Mouse (Mus musculus) stomach, embryonic 15.5 days (tissue): ENCODE results near the gene Zdhhc5. TPM values are rescaled to one million over a fixed set of nuclear protein-coding genes. Genes with fewer than 3 reads are reported as not detected.
"Not testable (repeated sequence)": the region's sequence is repeated elsewhere in the genome, so short reads cannot be mapped to it uniquely, and the experiment has no call there.

Experiments used
- ATAC-seq: fragments of 200-750 bp; cut with Nextera tagmentation; 2 replicates; pipeline ENCODE4 v1.8.0; 2017; ENCODE audit warnings: low read depth, moderate number of reproducible peaks, moderate TSS enrichment; ENCODE audit not compliant: insufficient read depth, low FRiP score
- H3K27ac ChIP-seq: fragments of 300-500 bp; sonication (generic); 2 replicates; pipeline ENCODE4 v1.5.1; 2015; ENCODE audit warnings: mild to moderate bottlenecking, inconsistent platforms
- H3K27me3 ChIP-seq: fragments of 300-500 bp; sonication (generic); replicated peaks from 2 replicates; pipeline ENCODE4 v1.6.1; 2015; ENCODE audit warnings: inconsistent platforms
- H3K36me3 ChIP-seq: fragments of 300-500 bp; sonication (generic); 2 replicates; pipeline ENCODE4 v1.6.1; 2015; ENCODE audit warnings: inconsistent platforms
- H3K4me1 ChIP-seq: fragments of 300-500 bp; sonication (generic); 2 replicates; pipeline ENCODE4 v1.6.1; 2015; ENCODE audit warnings: inconsistent platforms
- H3K4me2 ChIP-seq: fragments of 300-500 bp; sonication (generic); 2 replicates; pipeline ENCODE4 v1.6.1; 2015; ENCODE audit warnings: mild to moderate bottlenecking, inconsistent platforms
- H3K4me3 ChIP-seq: fragments of 300-500 bp; sonication (generic); replicated peaks from 2 replicates; pipeline ENCODE4 v1.5.1; 2015; ENCODE audit warnings: inconsistent platforms
- H3K9ac ChIP-seq: fragments of 300-500 bp; sonication (generic); 2 replicates; pipeline ENCODE4 v1.6.1; 2015; ENCODE audit warnings: inconsistent platforms
- H3K9me3 ChIP-seq: fragments of 300-500 bp; sonication (generic); 2 replicates; pipeline ENCODE4 v1.6.1; 2016; ENCODE audit warnings: inconsistent platforms
- WGBS: fragments of 180-500 bp; shearing (Covaris S2); methylation state at CpG from one replicate; pipeline ENCODE4 v1.1.7; 2015; 5-methylcytosine and 5-hydroxymethylcytosine counted together
- polyA plus RNA-seq: library from polyadenylated mRNA; unstranded; fragments of >200 nt; fragmentation: Nextera tagmentation; extraction: Ambion mirVana; gene quantifications from 2 replicates; pipeline ENCODE4 v1.2.1, GENCODE M21; 2015

The Zdhhc5 gene
- polyA plus RNA-seq, 1 experiment from 2014 or later: 28.5 TPM

DNA sequence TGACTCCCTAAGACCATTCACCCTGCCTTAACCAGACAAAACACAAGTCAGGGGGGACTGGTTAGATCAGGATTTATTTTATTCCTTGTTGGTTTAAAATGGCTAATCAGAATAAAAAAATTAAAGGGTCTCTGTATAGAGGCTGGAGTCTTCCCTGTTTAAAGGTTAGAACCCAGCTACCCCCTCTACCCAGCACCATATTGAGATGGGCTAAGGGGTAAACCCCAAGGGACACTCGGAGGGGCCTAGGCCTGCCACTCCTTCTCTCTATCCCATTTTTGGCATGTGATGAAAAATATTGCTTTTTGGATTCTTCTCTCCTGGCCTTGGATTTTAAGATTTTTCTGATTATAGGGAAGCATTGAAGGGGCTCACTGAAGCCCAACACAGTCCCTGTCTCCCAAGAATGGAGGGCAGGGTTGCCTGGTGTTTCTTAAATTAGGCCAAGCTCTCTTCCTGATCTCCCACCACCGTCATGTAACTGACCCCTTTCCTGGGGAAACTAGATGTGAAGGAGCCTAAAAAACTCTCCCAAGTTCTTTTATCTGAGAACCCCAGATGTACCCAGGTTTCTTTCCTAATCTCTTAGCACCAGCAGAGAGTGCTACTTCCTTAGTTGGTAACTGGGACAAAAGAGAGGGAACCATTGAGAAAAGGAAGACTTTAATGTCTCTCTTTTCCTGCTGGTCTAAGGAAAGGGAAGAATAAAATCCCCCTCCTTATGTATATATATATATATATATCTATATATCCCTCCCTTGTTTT is 26.7 kb downstream of the Zdhhc5 start:
- Histone ChIP-seq H3K9ac (no peak overlapping the region), H3K27ac (no peak overlapping the region), H3K4me2 (no peak overlapping the region), H3K27me3 (no peaks in the 10 kb centered on the region), H3K4me1 (no peaks in the 10 kb centered on the region), H3K4me3 (no peak overlapping the region), H3K36me3 (peaks cover 63% of the 10 kb centered on the region), H3K9me3 (no peaks in the 10 kb centered on the region)
- 81% methylated on average over 2 of the region's 2 CpGs for WGBS
- no peak for ATAC-seq

DNA sequence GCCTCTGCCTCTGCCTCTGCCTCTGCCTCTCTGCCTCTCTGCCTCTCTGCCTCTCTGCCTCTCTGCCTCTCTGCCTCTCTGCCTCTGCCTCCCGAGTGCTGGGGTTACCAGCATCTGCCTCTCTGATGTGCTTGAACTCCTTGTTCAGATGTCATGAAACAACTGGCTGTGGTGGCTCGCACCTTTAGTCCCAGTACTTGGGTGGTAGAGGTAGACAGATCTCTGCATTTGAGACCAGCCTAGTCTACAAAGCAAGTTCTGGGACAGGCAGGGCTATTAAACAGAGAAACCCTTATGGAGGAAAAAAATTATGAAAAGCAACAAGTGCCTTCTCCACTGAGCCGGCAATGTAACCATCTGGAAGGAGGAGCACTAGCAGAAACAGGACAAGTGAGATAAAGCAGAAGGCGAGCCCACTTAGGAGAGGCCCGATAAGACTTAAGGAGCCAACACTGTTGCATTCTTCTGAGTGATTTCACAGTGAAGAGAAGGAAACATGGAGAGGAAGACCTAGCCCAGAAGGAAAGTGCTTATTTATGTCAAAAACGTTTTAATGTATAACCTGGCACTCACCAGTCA is 32.3 kb downstream of the Zdhhc5 start:
- 63% methylated on average over 6 of the region's 6 CpGs for WGBS
- H3K4me3 ChIP-seq: no peak overlapping the region
- peaks cover 31% of the 10 kb centered on the region; the same call in 1 of the 2 replicates for H3K36me3 ChIP-seq
- no peaks in the 10 kb centered on the region for H3K27me3 ChIP-seq
- no peak for ATAC-seq
- H3K4me2 ChIP-seq: no peak overlapping the region
- no peaks in the 10 kb centered on the region for H3K4me1 ChIP-seq
- H3K9me3 ChIP-seq: no peaks in the 10 kb centered on the region
- no peak overlapping the region for H3K9ac ChIP-seq
- no peak overlapping the region for H3K27ac ChIP-seq

DNA sequence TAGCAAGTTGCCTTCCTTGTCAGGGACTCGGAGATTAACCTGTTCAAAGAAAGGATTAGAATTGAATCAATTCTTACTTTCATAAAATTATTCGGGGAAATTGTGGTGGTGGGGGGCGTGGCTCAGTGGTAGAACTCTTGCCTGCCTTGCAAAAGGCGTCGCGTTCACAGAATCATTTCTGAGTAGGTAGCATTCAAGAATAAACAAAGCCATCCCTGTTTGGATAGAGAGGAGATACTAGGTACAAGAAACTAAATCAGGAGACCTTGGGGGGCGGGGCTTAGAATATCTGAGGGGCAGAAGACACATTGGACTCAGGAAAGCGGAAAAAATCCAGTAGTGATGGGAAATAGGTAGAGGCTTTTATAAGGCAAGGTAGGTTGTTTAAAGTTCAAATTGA is 36.0 kb downstream of the Zdhhc5 start, which contains the start of gene Tmx2:
Tmx2 (minus strand) TSS at position 125 of the 400 bp plus-strand sequence.
- no peak for ATAC-seq
- H3K9ac ChIP-seq: peak within 1 kb of the TSS; percentile 89

DNA sequence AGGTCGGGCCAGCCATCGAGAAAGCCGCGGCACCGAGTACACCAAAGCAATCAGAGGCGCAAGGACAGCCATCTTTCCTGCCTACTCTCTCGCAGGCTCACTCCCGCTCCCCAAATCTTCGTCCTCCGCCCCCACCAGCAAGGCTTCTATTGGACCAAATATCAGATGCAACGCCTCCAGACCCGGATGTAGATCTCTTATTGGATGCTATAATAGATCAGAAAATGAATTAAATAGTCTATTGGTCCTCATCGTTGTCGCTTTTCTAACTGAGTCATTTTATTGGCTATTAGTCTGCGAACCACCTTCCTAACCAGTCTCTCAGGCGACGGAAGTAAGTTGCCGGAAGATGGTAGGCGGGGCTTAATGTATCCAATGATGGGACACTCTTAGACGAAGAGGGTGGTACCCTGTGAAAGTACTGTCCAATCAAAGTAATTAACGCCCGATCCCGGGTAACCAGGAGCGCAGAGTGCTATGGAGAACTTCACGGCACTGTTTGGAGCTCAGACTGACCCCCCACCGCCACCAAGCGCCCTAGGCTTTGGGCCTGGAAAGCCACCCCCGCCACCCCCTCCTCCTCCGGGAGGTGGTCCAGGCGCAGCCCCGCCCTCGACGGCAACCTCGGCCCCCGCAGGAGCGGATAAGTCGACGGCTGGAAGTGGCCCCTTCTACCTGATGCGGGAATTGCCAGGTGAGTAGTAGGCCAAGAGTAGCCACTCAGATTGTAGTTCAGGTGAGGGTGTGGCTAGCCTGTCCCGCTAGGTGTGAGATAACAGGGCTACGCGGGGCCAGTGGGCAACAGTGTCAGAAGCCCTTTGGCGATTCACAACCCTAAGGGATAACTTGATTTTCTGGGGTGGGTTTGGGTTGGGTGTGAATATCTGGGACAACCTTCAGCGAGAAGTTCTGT is 36.8 kb downstream of the Zdhhc5 start, which contains the start of the genes Gm28635 and Med19:
Gm28635 (minus strand) TSS at position 74 of the 913 bp plus-strand sequence.
Med19 (plus strand) TSS at position 435 of the 913 bp plus-strand sequence.
- 0 out of 2 replicates have a peak, but pooled peaks cover 5% of the 10 kb centered on the region for H3K4me1 ChIP-seq
- peak within 1 kb of the TSS; percentile 83 for H3K4me3 ChIP-seq
- H3K9me3 ChIP-seq: no peaks in the 10 kb centered on the region
- H3K27me3 ChIP-seq: no peaks in the 10 kb centered on the region
- H3K36me3 ChIP-seq: peaks cover 11% of the 10 kb centered on the region; the same call in 1 of the 2 replicates
- peak; percentile 99 for ATAC-seq
- H3K4me2 ChIP-seq: peak within 1 kb of the TSS; percentile 79
- WGBS: under 1% methylated on average over 44 of the region's 44 CpGs
- peak within 1 kb of the TSS; percentile 80 for H3K27ac ChIP-seq
- H3K9ac ChIP-seq: peak within 1 kb of the TSS; percentile 89

More for the DNA sequence above, 36.0 kb downstream of the Zdhhc5 start, which contains the start of gene Tmx2:
- peak within 1 kb of the TSS; percentile 80 for H3K27ac ChIP-seq
- peaks cover 11% of the 10 kb centered on the region; the same call in 1 of the 2 replicates for H3K36me3 ChIP-seq
- H3K27me3 ChIP-seq: no peaks in the 10 kb centered on the region
- peak within 1 kb of the TSS; percentile 83 for H3K4me3 ChIP-seq
- no peaks in the 10 kb centered on the region for H3K9me3 ChIP-seq
- WGBS: 14% methylated on average over 8 of the region's 8 CpGs
- 0 out of 2 replicates have a peak, but pooled peaks cover 5% of the 10 kb centered on the region for H3K4me1 ChIP-seq
- H3K4me2 ChIP-seq: peak within 1 kb of the TSS; percentile 66

DNA sequence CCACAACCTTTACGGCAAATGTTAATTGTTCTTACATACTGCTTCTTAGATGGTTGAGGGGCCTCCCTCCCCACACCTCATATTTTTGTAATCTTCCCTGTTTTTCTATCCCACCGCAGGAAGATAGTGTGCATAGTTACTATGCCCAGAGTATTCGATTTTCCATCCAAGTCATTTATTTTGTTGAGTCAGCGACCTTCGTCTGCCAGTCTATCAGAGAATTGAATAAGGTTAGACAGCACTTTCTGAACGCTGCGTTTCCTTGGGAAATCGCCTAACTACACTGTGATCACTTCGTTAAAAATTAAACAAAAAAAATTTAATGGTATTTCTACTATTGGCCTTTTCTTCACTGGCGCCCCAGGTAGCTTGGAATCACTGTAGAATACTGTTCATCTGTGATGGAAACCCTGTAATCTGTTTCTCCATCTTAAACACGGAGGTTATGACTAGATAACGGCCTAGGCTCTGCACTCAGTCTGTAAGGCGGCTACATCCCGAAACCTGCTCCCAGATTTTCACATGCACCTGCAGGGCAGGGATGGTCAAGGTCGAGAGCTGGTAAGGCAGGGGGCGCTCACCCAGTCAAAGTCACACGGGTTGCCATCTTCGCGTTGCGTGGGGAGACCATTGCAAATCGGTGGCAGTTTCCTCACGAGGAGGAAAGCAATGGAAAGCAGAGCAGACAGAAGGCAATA is 37.6 kb downstream of the Zdhhc5 start:
- H3K27ac ChIP-seq: peak overlapping the region; percentile 73
- H3K4me1 ChIP-seq: 0 out of 2 replicates have a peak, but pooled peaks cover 5% of the 10 kb centered on the region
- ATAC-seq: peak; percentile 27
- WGBS: 7% methylated on average over 22 of the region's 22 CpGs
- H3K36me3 ChIP-seq: peaks cover 13% of the 10 kb centered on the region; the same call in 1 of the 2 replicates
- no peaks in the 10 kb centered on the region for H3K27me3 ChIP-seq
- H3K9ac ChIP-seq: peak overlapping the region; percentile 76
- H3K4me2 ChIP-seq: peak overlapping the region; percentile 79
- H3K9me3 ChIP-seq: no peaks in the 10 kb centered on the region
- H3K4me3 ChIP-seq: peak overlapping the region; percentile 83

DNA sequence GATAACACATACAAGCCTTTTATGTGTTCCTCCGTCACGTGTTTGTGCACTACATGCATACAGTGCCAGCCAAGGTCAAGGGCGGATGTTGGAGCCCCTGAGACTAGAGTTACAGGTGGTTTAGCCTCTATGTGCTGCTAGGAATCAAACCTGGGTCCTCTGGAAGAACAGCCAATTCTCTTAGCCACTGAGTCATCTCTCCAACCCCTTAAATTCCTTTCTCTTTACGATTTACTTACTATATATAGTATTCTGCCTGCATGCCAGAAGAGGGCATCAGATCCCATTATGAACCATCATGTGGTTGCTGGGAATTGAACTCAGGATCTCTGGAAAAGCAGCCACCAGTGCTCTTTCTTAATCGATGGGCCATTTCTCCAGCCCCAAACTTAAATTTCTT is 43.4 kb downstream of the Zdhhc5 start:
- not testable (repeated sequence) for H3K9ac ChIP-seq, H3K27me3 ChIP-seq, H3K4me1 ChIP-seq, H3K9me3 ChIP-seq, H3K27ac ChIP-seq, H3K4me3 ChIP-seq, ATAC-seq, H3K4me2 ChIP-seq
- H3K36me3 ChIP-seq: peaks cover 14% of the 10 kb centered on the region
- 60% methylated on average over 4 of the region's 5 CpGs for WGBS

- WGBS: under 1% methylated on average over 20 of the region's 20 CpGs
- Histone ChIP-seq H3K36me3 (peaks cover 11% of the 10 kb centered on the region), H3K4me3 (peak within 1 kb of the TSS; percentile 91), H3K4me1 (0 out of 2 replicates have a peak, but pooled peaks cover 4% of the 10 kb centered on the region), H3K27ac (peak within 1 kb of the TSS; percentile 91), H3K9ac (peak within 1 kb of the TSS; percentile 86), H3K4me2 (peak within 1 kb of the TSS; percentile 71), H3K27me3 (no peaks in the 10 kb centered on the region), H3K9me3 (no peaks in the 10 kb centered on the region)
- peak; percentile 96 for ATAC-seq
Measured at GRCm38 (mm10) chr2:84670569-84670933, 44.4 kb downstream of the Zdhhc5 start, which contains the start of gene Selenoh. Selenoh (minus strand) TSS chr2:84670770.

GRCm38 (mm10) chr2:84669828-84670568 is 45.0 kb downstream of the Zdhhc5 start:
- no peaks in the 10 kb centered on the region for H3K9me3 ChIP-seq
- H3K36me3 ChIP-seq: peaks cover 11% of the 10 kb centered on the region
- H3K4me2 ChIP-seq: peak overlapping the region; percentile 71
- ATAC-seq: peak; percentile 73
- WGBS: 3% methylated on average over 39 of the region's 39 CpGs
- peak overlapping the region; percentile 86 for H3K9ac ChIP-seq
- H3K27me3 ChIP-seq: no peaks in the 10 kb centered on the region
- H3K4me3 ChIP-seq: peak overlapping the region; percentile 91
- H3K4me1 ChIP-seq: 0 out of 2 replicates have a peak, but pooled peaks cover 4% of the 10 kb centered on the region
- peak overlapping the region; percentile 91 for H3K27ac ChIP-seq

- ATAC-seq: no peak
- Histone ChIP-seq H3K27ac (peak overlapping the region; percentile 40; the same call in 1 of the 2 replicates), H3K4me2 (no peak overlapping the region), H3K36me3 (peaks cover 4% of the 10 kb centered on the region; the same call in 1 of the 2 replicates), H3K9me3 (no peaks in the 10 kb centered on the region), H3K4me3 (no peak overlapping the region), H3K27me3 (no peaks in the 10 kb centered on the region), H3K9ac (no peak overlapping the region), H3K4me1 (0 out of 2 replicates have a peak, but pooled peaks cover 3% of the 10 kb centered on the region)
- 54% methylated on average over 12 of the region's 12 CpGs for WGBS
Measured at GRCm38 (mm10) chr2:84666081-84666480, 48.9 kb downstream of the Zdhhc5 start.

DNA sequence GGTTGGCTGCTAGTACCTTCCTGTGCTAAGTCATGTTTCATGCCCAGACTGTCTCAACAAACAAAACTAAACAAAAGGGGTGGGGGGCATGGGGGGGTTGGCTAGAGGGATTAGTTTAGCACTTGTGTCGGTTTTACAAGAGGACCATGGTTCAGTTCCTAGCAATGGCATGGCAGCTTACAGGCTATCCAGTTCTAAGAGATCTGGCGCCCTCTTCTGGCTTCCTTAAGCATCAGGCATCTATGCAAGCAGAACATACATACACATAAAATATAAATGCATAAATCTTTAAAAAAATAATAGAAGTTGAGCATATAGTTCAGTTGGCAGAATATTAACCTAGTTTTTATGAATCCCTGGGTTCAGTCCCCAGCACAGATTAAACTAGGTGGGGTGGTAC is 52.1 kb downstream of the Zdhhc5 start:
- no peak overlapping the region for H3K4me3 ChIP-seq
- no peaks in the 10 kb centered on the region for H3K9me3 ChIP-seq
- H3K27ac ChIP-seq: no peak overlapping the region
- no peak for ATAC-seq
- H3K4me1 ChIP-seq: no peaks in the 10 kb centered on the region
- no peaks in the 10 kb centered on the region for H3K36me3 ChIP-seq
- no peaks in the 10 kb centered on the region for H3K27me3 ChIP-seq
- 27% methylated on average over 2 of the region's 2 CpGs for WGBS
- no peak overlapping the region for H3K4me2 ChIP-seq
- H3K9ac ChIP-seq: no peak overlapping the region
